Mouse (Mus musculus) G1E (cell line): ENCODE measurements at regions not wholly inside any gene's neighbourhood (a gene's known extent, or its start where the extent isn't known, plus 50 kb on each side); places are given as distances from the start of the nearest gene placed in this dataset.

ENCODE experiments used
- ATAC-seq: 2 replicates; pipeline ENCODE4 v1.8.0; 2016; ENCODE audit warnings: mild to moderate bottlenecking; ENCODE audit not compliant: insufficient number of reproducible peaks, poor library complexity, low FRiP score, severe bottlenecking; ENCODE audit errors: extremely low read depth
- DNase-seq: peaks from one replicate; pipeline ENCODE4 v3.0.0; 2012; ENCODE audit warnings: low spot score
- H3K27me3 ChIP-seq: 2 replicates; pipeline ENCODE4 v1.6.1; 2012; ENCODE audit warnings: mild to moderate bottlenecking, low read length, inconsistent platforms; ENCODE audit not compliant: insufficient read depth
- H3K36me3 ChIP-seq: replicated peaks from 2 replicates; pipeline ENCODE3; 2012; ENCODE audit warnings: mild to moderate bottlenecking, inconsistent platforms
- H3K4me1 ChIP-seq: 2 replicates; pipeline ENCODE4 v1.6.1; 2012; ENCODE audit warnings: low read depth, low read length, inconsistent platforms, mixed read lengths; ENCODE audit not compliant: insufficient read depth
- H3K4me3 ChIP-seq: 2 replicates; pipeline ENCODE4 v1.5.1; 2012; ENCODE audit warnings: low read depth, mild to moderate bottlenecking, inconsistent platforms, low read length, moderate library complexity, mixed read lengths
- H3K9me3 ChIP-seq: replicated peaks from 2 replicates; pipeline ENCODE4 v1.6.1; 2012; ENCODE audit warnings: inconsistent platforms
- CTCF ChIP-seq: IDR thresholded peaks from 2 replicates; pipeline ENCODE4 v1.5.1; 2012; ENCODE audit warnings: low read depth, low read length, inconsistent platforms, mixed read lengths
- GATA1 ChIP-seq: IDR thresholded peaks from 2 replicates; pipeline ENCODE4 v1.6.1; 2012; ENCODE audit warnings: borderline replicate concordance, low read length, inconsistent platforms, mixed read lengths
- GATA2 ChIP-seq: IDR thresholded peaks from 2 replicates; pipeline ENCODE4 v1.6.1; 2012; ENCODE audit warnings: low read depth, low read length, inconsistent platforms, borderline replicate concordance
- POLR2AphosphoS5 ChIP-seq: IDR thresholded peaks from 2 replicates; pipeline ENCODE4 v1.6.1; 2012; ENCODE audit warnings: low read depth, low read length, inconsistent platforms; ENCODE audit not compliant: insufficient replicate concordance
- TAL1 ChIP-seq: conservative IDR thresholded peaks from 2 replicates; pipeline ENCODE4 v1.6.1; 2012; ENCODE audit warnings: low read depth, low read length, inconsistent platforms, mixed read lengths

DNA sequence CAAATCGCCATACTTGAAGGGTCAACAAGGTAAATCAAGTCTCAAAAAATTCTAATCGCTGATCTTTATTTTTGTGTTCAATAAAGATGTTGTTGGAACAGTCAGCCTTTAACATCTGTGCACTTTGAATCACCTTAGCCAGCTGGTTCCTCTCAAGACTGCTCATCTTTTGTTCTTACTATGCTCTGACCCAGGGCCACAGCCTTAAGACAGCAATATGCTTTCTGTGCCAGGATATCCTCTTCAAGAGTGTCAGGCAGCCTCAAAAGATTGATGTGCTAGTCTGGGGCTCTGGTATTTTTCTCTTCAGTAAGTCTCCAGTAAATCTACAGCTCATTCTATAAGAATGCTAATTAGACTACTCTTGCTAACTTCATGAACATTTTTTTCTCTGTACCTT lies 199.9 kb downstream of the Dph6 start:
- Histone ChIP-seq H3K9me3 (no peaks in the 10 kb centered on the region), H3K4me1 (no peaks in the 10 kb centered on the region), H3K27me3 (no peaks in the 10 kb centered on the region), H3K4me3 (no peak overlapping the region), H3K36me3 (no peaks in the 10 kb centered on the region)
- no peak for TF ChIP-seq GATA2
- TF ChIP-seq POLR2AphosphoS5, result no peak
- TF ChIP-seq CTCF, result no peak
- TF ChIP-seq GATA1, result no peak
- no peak for TF ChIP-seq TAL1
- ATAC-seq (no peak), DNase-seq (no peak)

DNA sequence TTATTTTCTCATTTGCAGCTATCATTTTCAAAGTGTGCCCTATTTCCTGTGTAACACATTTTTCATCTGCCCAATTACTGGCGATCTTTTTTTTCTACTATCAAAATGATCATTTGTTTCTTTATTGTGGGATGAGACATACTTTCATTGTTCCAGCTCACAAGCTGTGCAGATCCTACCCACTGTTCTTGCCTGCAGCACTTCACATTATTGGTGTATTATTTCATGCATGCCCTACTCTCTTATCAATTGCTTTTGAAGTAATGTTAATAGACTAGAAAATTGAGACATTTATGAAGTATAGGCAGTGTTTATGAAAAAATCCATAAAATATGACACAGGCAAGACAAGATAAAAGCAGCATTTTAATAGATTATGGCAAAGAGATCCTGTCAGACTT lies 204.6 kb downstream of the Dph6 start:
- no peak for TF ChIP-seq CTCF
- no peak for TF ChIP-seq GATA2
- Histone ChIP-seq H3K9me3 (no peaks in the 10 kb centered on the region), H3K4me3 (no peak overlapping the region), H3K36me3 (no peaks in the 10 kb centered on the region), H3K4me1 (no peaks in the 10 kb centered on the region), H3K27me3 (no peaks in the 10 kb centered on the region)
- DNase-seq (no peak), ATAC-seq (no peak)

DNA sequence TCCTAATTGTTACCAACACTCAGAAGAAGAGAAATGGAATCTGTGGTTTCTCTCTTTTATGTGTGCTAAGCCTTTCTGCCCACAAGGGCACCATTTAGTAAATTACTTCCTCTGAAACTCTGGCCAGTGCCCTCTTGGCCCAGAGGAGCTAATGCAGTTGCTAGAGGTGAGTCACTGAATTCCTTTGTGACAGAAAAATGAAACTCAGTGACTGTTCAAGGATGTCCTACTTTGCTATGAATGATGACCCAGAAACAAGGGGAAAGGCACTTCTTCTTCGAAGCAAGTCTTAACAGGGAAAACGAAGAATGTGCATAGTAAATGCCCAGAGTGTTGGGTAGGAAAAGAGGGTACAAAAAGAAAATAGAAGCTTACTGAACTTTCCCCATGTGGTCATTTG lies 211.0 kb downstream of the Dph6 start:
- Histone ChIP-seq H3K4me3 (no peak overlapping the region), H3K9me3 (no peaks in the 10 kb centered on the region), H3K36me3 (no peaks in the 10 kb centered on the region), H3K4me1 (no peaks in the 10 kb centered on the region), H3K27me3 (peaks cover 5% of the 10 kb centered on the region; the same call in 1 of the 2 replicates)
- ATAC-seq (no peak), DNase-seq (no peak)
- TF ChIP-seq GATA1, result no peak
- TF ChIP-seq CTCF, result no peak
- no peak for TF ChIP-seq GATA2
- TF ChIP-seq POLR2AphosphoS5, result no peak
- no peak for TF ChIP-seq TAL1

DNA sequence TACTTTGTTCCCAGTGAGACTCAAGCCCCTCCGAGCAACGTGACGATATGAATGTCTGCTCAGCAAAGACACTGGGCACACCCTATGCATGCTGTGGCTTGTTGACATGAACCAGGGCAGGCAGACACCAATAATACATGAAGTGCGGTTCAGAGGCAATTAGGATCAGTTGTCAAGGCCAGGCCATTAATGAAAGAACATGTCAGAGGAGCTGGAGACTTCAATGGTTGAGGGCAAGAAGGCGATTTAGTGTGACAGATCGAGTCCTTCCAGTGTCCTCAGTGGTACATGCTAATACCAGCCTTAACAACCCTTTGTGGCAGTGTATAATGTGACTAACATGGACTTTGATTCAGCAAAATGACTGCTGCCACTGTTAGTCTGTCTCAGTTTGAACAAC lies 213.8 kb downstream of the Dph6 start:
- no peak for ATAC-seq
- Histone ChIP-seq H3K27me3 (peaks cover 5% of the 10 kb centered on the region; the same call in 1 of the 2 replicates), H3K9me3 (no peaks in the 10 kb centered on the region), H3K4me3 (no peak overlapping the region), H3K36me3 (no peaks in the 10 kb centered on the region), H3K4me1 (no peaks in the 10 kb centered on the region)
- no peak for DNase-seq
- TF ChIP-seq CTCF, result no peak
- no peak for TF ChIP-seq POLR2AphosphoS5
- no peak for TF ChIP-seq GATA1
- no peak for TF ChIP-seq TAL1
- no peak for TF ChIP-seq GATA2

- no peak for ATAC-seq
Measured at GRCm38 (mm10) chr2:114439668-114440067, 215.1 kb downstream of the Dph6 start.

DNA sequence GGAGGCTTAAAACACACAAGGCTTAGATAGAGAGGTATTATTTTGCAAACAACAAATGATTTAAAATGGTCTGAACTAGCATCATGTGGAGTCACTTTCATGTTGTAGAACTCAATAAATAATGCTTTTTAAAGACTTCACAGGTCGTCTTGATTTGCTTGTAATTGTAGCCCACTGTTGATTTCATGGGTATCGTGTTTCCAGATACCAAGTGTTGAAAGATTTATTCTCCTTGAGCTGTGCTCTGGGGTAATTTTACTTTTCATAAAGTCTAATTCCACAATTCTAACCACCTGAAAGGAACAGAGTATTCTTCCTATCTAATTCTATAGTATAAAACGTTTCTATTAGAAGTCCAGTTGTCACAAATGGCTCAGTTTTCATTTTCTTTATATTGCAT lies 216.7 kb downstream of the Dph6 start:
- no peaks in the 10 kb centered on the region for H3K9me3 ChIP-seq
- no peak for DNase-seq
- TF ChIP-seq CTCF (no peak), TAL1 (no peak), GATA1 (no peak), GATA2 (no peak), POLR2AphosphoS5 (no peak)

More at GRCm38 (mm10) chr2:114439668-114440067, 215.1 kb downstream of the Dph6 start:
- DNase-seq, result no peak
- H3K27me3 ChIP-seq, result peaks cover 5% of the 10 kb centered on the region; the same call in 1 of the 2 replicates
- H3K9me3 ChIP-seq, result no peaks in the 10 kb centered on the region
- TF ChIP-seq TAL1 (no peak), GATA1 (no peak), GATA2 (no peak), CTCF (no peak), POLR2AphosphoS5 (no peak)
- no peaks in the 10 kb centered on the region for H3K36me3 ChIP-seq
- peaks cover 5% of the 10 kb centered on the region; the same call in 1 of the 2 replicates for H3K4me1 ChIP-seq
- no peak overlapping the region for H3K4me3 ChIP-seq

More for the DNA sequence above, 216.7 kb downstream of the Dph6 start:
- Histone ChIP-seq H3K27me3 (0 out of 2 replicates have a peak, but pooled peaks cover 5% of the 10 kb centered on the region), H3K4me1 (peaks cover 7% of the 10 kb centered on the region; the same call in 1 of the 2 replicates), H3K4me3 (no peak overlapping the region), H3K36me3 (no peaks in the 10 kb centered on the region)
- ATAC-seq, result no peak
